Mouse (Mus musculus) olfactory bulb, adult 2 months (tissue): ENCODE measurements around the gene Dync1li2. TPM values are rescaled to one million over a fixed set of nuclear protein-coding genes. Genes with fewer than 3 reads are reported as not detected.
A peak's percentile ranks its signal among the peaks of the same experiment; 100 is the strongest.

Experiments
- H3K27ac ChIP-seq: fragments of 200-500 bp; 2 replicates; pipeline ENCODE4 v1.5.1; 2012; ENCODE audit warnings: low read depth, low read length; ENCODE audit not compliant: insufficient read depth
- H3K4me1 ChIP-seq: fragments of 200-500 bp; 2 replicates; pipeline ENCODE4 v1.6.1; 2012; ENCODE audit warnings: low read length; ENCODE audit not compliant: control insufficient read depth, insufficient read depth
- H3K4me3 ChIP-seq: fragments of 200-500 bp; 2 replicates; pipeline ENCODE4 v1.5.1; 2012; ENCODE audit warnings: mild to moderate bottlenecking, low read depth, low read length, moderate library complexity; ENCODE audit not compliant: insufficient read depth
- CTCF ChIP-seq: fragments of 200-500 bp; IDR thresholded peaks from 2 replicates; pipeline ENCODE4 v1.5.1; 2012; ENCODE audit warnings: low read depth, mild to moderate bottlenecking, low read length, moderate library complexity; ENCODE audit not compliant: insufficient read depth
- POLR2A ChIP-seq: fragments of 200-500 bp; IDR thresholded peaks from 2 replicates; pipeline ENCODE4 v1.6.1; 2012; ENCODE audit warnings: mild to moderate bottlenecking, low read depth, low read length, moderate library complexity; ENCODE audit not compliant: insufficient read depth
- WGBS: fragments of 180-500 bp; shearing (Covaris S2); methylation state at CpG from one replicate; pipeline ENCODE4 v1.1.7; 2018; 5-methylcytosine and 5-hydroxymethylcytosine counted together
- polyA plus RNA-seq: library from polyadenylated mRNA; stranded (reverse); fragments of >200 nt; gene quantifications from 2 replicates; pipeline ENCODE4 v1.2.4, GENCODE M21; 2012; ENCODE audit warnings: low replicate concordance; ENCODE audit not compliant: missing spikeins, insufficient read depth, insufficient read length

The Dync1li2 gene
- polyA plus RNA-seq: 65.6 TPM in 1 of 2 replicates, not detected in the other

- Histone ChIP-seq H3K4me1 (peaks cover 8% of the 10 kb centered on the region), H3K27ac (peak within 1 kb of the TSS; percentile 91), H3K4me3 (peak within 1 kb of the TSS; percentile 64)
- TF ChIP-seq CTCF: peak; percentile 84
- TF ChIP-seq POLR2A: peak; percentile 62; the same call in 1 of the 2 replicates
- under 1% methylated on average over 75 of the region's 75 CpGs for WGBS
Measured at GRCm38 (mm10) chr8:104442299-104443124, at the start of gene Dync1li2. Gene Dync1li2, minus strand, starts transcription at chr8:104443047.

DNA sequence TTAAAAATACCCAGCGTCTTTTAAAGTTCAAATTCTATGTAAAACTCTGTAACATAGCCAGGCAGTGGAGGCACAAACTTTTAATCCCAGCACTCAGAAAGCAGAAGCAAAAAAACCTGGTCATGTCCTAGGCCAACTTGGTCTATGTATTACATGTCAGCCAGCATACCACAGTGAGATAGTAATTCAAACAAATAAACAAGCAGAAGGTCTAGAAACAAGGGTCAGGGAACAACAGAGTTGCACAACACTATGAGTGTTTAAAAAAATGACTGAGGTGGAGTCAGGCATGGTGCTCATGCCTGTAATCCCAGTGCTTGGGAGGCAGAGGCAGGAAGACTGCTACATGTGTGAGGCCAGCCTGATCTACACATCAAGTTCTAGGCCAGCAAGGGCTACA is 36.2 kb upstream of the Dync1li2 start:
- WGBS: 59% methylated on average over 1 of the region's 1 CpGs
- H3K4me3 ChIP-seq: no peak overlapping the region
- TF ChIP-seq POLR2A (no peak), CTCF (no peak)
- no peak overlapping the region for H3K27ac ChIP-seq
- H3K4me1 ChIP-seq: no peaks in the 10 kb centered on the region

GRCm38 (mm10) chr8:104472465-104472864 is 29.6 kb upstream of the Dync1li2 start:
- H3K4me1 ChIP-seq: no peaks in the 10 kb centered on the region
- no peak overlapping the region for H3K27ac ChIP-seq
- 68% methylated on average over 3 of the region's 3 CpGs for WGBS
- TF ChIP-seq CTCF: no peak
- no peak for TF ChIP-seq POLR2A
- no peak overlapping the region for H3K4me3 ChIP-seq

- TF ChIP-seq CTCF (no peak), POLR2A (no peak)
- H3K4me1 ChIP-seq: no peaks in the 10 kb centered on the region
- 78% methylated on average over 2 of the region's 2 CpGs for WGBS
- H3K27ac ChIP-seq: no peak overlapping the region
- no peak overlapping the region for H3K4me3 ChIP-seq
Measured at GRCm38 (mm10) chr8:104467463-104467862, 24.6 kb upstream of the Dync1li2 start.

- WGBS: 96% methylated on average over 3 of the region's 3 CpGs
- no peaks in the 10 kb centered on the region for H3K4me1 ChIP-seq
- no peak overlapping the region for H3K4me3 ChIP-seq
- H3K27ac ChIP-seq: no peak overlapping the region
- TF ChIP-seq POLR2A: no peak
- TF ChIP-seq CTCF: no peak
Measured at GRCm38 (mm10) chr8:104452177-104452576, 9.3 kb upstream of the Dync1li2 start.

DNA sequence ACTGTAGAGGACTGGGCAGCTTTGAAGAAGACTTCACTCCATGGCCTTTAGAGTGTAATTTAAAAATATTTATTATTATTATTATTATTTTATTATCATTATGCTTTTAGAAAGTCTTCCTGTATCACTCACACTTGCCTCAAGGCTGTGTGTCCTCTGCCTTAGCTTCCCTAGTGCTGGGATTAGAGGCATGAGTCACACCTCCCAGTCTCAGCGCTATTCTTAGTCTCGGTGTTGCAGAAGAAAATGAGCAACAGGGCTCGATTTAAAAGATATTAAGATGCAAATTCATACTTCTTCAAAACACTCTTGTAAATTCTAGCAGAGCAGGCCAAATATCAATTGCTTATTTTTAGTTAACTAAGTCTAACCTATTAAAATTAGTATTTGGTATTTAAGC is 5.9 kb upstream of the Dync1li2 start:
- no peak overlapping the region for H3K4me3 ChIP-seq
- TF ChIP-seq POLR2A: no peak
- no peak for TF ChIP-seq CTCF
- H3K4me1 ChIP-seq: peaks cover 2% of the 10 kb centered on the region; the same call in 1 of the 2 replicates
- WGBS: 17% methylated on average over 3 of the region's 3 CpGs
- H3K27ac ChIP-seq: no peak overlapping the region

- H3K27ac ChIP-seq: no peak overlapping the region
Measured at GRCm38 (mm10) chr8:104446016-104446415, 3.2 kb upstream of the Dync1li2 start.

DNA sequence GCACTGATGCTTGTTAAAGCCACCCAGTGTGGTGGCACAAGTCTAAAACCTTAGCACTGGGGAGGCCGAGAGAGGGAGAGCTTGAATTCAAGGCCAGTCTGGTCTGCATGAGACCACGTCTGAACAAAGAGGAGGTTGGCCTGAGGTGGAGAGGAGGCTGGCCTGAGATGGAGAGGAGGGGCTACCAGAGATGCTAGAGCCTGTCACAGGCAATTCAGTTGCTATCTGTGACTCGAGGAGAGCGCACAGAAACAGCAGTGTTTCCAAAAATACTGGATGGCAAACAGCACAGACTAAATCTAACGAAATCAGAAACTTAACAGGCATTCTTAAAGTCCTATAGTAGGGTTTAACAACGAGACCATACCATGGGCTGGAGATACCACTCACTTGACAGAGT is 2.4 kb upstream of the Dync1li2 start:
- no peak overlapping the region for H3K27ac ChIP-seq
- TF ChIP-seq CTCF (no peak), POLR2A (no peak)
- H3K4me3 ChIP-seq: no peak overlapping the region
- WGBS: 47% methylated on average over 6 of the region's 6 CpGs
- peaks cover 5% of the 10 kb centered on the region for H3K4me1 ChIP-seq

More at GRCm38 (mm10) chr8:104446016-104446415, 3.2 kb upstream of the Dync1li2 start:
- WGBS: 85% methylated on average over 3 of the region's 3 CpGs
- no peak for TF ChIP-seq POLR2A
- TF ChIP-seq CTCF: no peak
- H3K4me3 ChIP-seq: no peak overlapping the region
- peaks cover 5% of the 10 kb centered on the region for H3K4me1 ChIP-seq

- Histone ChIP-seq H3K27ac (no peak overlapping the region), H3K4me3 (no peak overlapping the region), H3K4me1 (peaks cover 8% of the 10 kb centered on the region)
- WGBS: 59% methylated on average over 7 of the region's 7 CpGs
- no peak for TF ChIP-seq POLR2A
- TF ChIP-seq CTCF: no peak
Measured at GRCm38 (mm10) chr8:104443125-104443679, 355 bp upstream of the Dync1li2 start.
